Mouse (Mus musculus): Measurements from ENCODE around the gene Col19a1. TPM values are rescaled to one million over a fixed set of nuclear protein-coding genes. Genes with fewer than 3 reads are reported as not detected.

The Col19a1 gene
- total and polyA plus RNA-seq, 3 experiments: 0.08 TPM; not detected in 2

DNA sequence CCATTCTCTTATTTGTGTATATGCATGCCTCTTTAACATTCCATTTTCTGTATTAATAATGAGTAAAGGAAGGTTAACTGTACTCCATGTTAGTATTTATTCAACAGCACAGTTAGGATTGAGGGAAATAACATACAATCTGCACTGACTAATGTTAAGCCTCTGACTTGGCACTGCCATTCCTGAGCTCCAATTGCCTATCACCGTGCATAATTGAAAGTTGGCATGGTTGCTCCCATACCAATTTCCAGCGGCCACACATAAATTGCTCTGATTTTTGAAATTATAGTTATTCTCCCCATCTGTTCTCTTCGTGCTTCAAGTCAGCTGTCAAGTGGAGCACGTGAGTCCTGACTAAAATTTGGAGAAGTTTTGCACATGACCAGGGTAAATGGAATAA is 91.9 kb downstream of the Col19a1 start:
- Histone ChIP-seq H3K9ac (ENCODE audit: low read depth, low read length) (no peak overlapping the region), H3K79me2 (replicated peaks; ENCODE audit: control insufficient read depth, insufficient read depth, low read length) (no peaks in the 10 kb centered on the region), H3K27ac (no peak overlapping the region), H3K4me1 (ENCODE audit: control insufficient read depth, insufficient read depth, low read length) (no peaks in the 10 kb centered on the region), H3K27me3 (ENCODE audit: control insufficient read depth, insufficient read depth, low read length) (no peaks in the 10 kb centered on the region), H3K36me3 (ENCODE audit: control insufficient read depth, insufficient read depth, low read length) (no peaks in the 10 kb centered on the region), H3K4me3 (no peak overlapping the region)
- TF ChIP-seq EP300 (IDR thresholded peaks at IDR 0.05; ENCODE audit: insufficient read depth, low read depth, low read length) (no peak), CTCF (IDR thresholded peaks at IDR 0.05) (no peak), POLR2A (IDR thresholded peaks at IDR 0.05; ENCODE audit: insufficient read depth, low read depth, low read length) (no peak)
- no peak for DNase-seq
- WGBS: 82% methylated on average over 4 of the region's 4 CpGs
- intact Hi-C loops (cut with DNase I): no loop called here

DNA sequence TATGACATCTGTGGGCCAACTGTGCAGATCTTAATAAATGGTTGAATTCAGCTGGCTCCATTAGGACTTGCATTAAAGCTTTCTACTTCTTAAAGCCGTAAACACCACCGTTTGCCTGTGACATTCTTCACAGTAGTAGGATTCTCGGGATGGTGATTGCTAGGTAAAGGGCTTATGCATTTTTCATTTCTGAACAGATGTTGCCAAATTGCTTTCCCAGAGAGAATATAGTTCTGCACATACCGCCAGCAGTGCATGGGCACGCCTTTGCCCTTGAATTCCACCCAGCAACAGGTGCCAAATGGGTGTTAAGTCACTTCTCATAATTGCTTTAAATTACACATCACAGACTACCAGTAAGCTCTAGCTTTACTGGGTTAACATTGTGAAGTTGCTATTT is 103.1 kb downstream of the Col19a1 start:
- TF ChIP-seq POLR2A (IDR thresholded peaks at IDR 0.05; ENCODE audit: insufficient read depth, low read depth, low read length) (no peak), CTCF (IDR thresholded peaks at IDR 0.05) (no peak), EP300 (IDR thresholded peaks at IDR 0.05; ENCODE audit: insufficient read depth, low read depth, low read length) (no peak)
- intact Hi-C loops (cut with DNase I): no loop called here

DNA sequence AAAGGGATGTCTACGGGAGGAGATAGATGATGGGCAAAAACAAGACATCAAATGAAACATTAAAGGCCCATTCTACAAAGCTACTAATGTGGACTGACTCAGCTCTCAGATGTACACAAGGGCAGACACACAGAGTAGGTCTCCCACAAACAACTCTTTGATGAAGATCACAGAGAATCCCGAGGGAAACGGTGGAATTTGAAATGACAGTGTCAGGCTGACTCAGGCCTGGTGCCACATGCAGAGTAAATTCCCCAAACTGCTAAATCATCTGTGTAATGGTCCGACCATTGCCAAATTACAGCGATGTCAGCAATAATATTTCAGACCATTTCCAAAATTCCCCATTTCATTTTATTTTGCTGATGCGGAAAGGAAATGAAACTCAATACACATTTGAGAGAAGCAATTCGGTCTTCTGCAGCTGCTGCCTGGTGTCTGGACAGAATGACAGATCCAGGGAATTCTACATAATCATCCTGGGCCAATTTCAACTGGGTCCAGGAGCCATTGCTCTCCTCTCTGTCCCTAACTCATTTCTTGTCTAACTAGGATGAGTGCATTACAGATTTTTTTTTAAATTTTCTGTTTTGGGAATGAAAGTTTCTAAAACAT is 116.1 kb downstream of the Col19a1 start:
- no peak overlapping the region for H3K4me3 ChIP-seq
- no peaks in the 10 kb centered on the region for H3K27me3 ChIP-seq (ENCODE audit: control insufficient read depth, insufficient read depth, low read length)
- H3K79me2 ChIP-seq (replicated peaks; ENCODE audit: control insufficient read depth, insufficient read depth, low read length): no peaks in the 10 kb centered on the region
- intact Hi-C loops (cut with DNase I): no loop called here
- no peaks in the 10 kb centered on the region for H3K36me3 ChIP-seq (ENCODE audit: control insufficient read depth, insufficient read depth, low read length)
- H3K27ac ChIP-seq: no peak overlapping the region
- H3K4me1 ChIP-seq (ENCODE audit: control insufficient read depth, insufficient read depth, low read length): no peaks in the 10 kb centered on the region
- no peak for TF ChIP-seq EP300 (IDR thresholded peaks at IDR 0.05; ENCODE audit: insufficient read depth, low read depth, low read length)
- no peak for TF ChIP-seq CTCF (IDR thresholded peaks at IDR 0.05)
- TF ChIP-seq POLR2A (IDR thresholded peaks at IDR 0.05; ENCODE audit: insufficient read depth, low read depth, low read length): no peak
- no peak for DNase-seq
- 70% methylated on average over 7 of the region's 7 CpGs for WGBS
- H3K9ac ChIP-seq (ENCODE audit: low read depth, low read length): no peak overlapping the region

More for the DNA sequence above, 103.1 kb downstream of the Col19a1 start:
- DNase-seq: no peak
- H3K36me3 ChIP-seq (ENCODE audit: control insufficient read depth, insufficient read depth, low read length): no peaks in the 10 kb centered on the region
- no peaks in the 10 kb centered on the region for H3K4me1 ChIP-seq (ENCODE audit: control insufficient read depth, insufficient read depth, low read length)
- no peaks in the 10 kb centered on the region for H3K79me2 ChIP-seq (replicated peaks; ENCODE audit: control insufficient read depth, insufficient read depth, low read length)
- no peaks in the 10 kb centered on the region for H3K27me3 ChIP-seq (ENCODE audit: control insufficient read depth, insufficient read depth, low read length)
- 72% methylated on average over 5 of the region's 5 CpGs for WGBS
- no peak overlapping the region for H3K9ac ChIP-seq (ENCODE audit: low read depth, low read length)
- H3K27ac ChIP-seq: no peak overlapping the region
- no peak overlapping the region for H3K4me3 ChIP-seq

DNA sequence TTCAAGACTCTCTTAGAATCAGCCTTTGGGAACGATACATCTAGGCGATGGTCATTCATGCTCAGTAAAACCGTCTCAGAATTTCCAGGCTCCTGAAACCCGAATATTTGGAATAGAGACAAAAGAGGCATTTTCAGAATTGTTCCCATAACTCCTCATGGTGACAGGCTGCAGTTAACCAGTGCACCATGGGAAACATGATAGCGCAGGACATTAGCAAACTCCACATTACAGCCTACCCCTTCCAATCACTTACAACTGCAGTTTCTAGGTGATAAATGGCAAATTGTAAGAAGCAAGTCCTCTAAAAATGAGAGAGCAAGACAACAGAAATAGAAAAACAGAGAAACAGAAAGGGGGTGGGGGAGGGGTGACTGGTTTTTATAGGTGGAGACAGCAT is 116.6 kb downstream of the Col19a1 start:
- no peaks in the 10 kb centered on the region for H3K36me3 ChIP-seq (ENCODE audit: control insufficient read depth, insufficient read depth, low read length)
- H3K9ac ChIP-seq (ENCODE audit: low read depth, low read length): no peak overlapping the region
- no peak overlapping the region for H3K4me3 ChIP-seq
- H3K27ac ChIP-seq: no peak overlapping the region
- DNase-seq: no peak
- 76% methylated on average over 5 of the region's 5 CpGs for WGBS
- H3K27me3 ChIP-seq (ENCODE audit: control insufficient read depth, insufficient read depth, low read length): no peaks in the 10 kb centered on the region
- no peaks in the 10 kb centered on the region for H3K4me1 ChIP-seq (ENCODE audit: control insufficient read depth, insufficient read depth, low read length)
- intact Hi-C loops (cut with DNase I): no loop called here
- TF ChIP-seq POLR2A (IDR thresholded peaks at IDR 0.05; ENCODE audit: insufficient read depth, low read depth, low read length) (no peak), EP300 (IDR thresholded peaks at IDR 0.05; ENCODE audit: insufficient read depth, low read depth, low read length) (no peak), CTCF (IDR thresholded peaks at IDR 0.05) (no peak)
- no peaks in the 10 kb centered on the region for H3K79me2 ChIP-seq (replicated peaks; ENCODE audit: control insufficient read depth, insufficient read depth, low read length)

DNA sequence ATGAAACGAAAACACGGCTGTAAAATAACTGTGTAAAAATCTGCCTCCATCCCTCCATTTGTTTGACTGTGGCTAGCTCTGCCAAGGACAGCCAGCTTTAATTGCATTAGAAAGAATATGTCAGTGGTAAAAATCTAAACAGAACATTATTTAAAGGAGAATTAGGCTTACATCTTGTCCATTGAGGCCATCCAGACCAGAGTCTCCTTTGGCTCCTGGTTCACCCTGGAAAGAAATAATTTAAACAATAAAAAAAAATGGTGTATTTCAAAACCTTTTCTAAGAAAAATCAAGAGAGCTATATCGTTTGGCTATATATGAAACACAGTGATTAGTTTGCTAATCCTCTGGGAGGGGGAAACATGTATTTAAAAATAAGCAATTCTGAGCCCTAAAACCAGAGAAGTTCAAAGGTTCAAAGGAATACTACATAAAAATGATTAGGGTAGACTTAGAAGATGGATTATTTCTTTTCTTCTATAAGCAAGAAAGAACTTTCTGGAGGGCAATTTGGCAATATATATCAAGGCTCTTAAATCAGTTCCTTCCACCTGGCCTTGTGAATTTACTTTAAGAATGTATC is 125.9 kb downstream of the Col19a1 start:
- Histone ChIP-seq H3K4me3 (no peak overlapping the region), H3K9ac (ENCODE audit: low read depth, low read length) (no peak overlapping the region), H3K79me2 (replicated peaks; ENCODE audit: control insufficient read depth, insufficient read depth, low read length) (no peaks in the 10 kb centered on the region), H3K27me3 (ENCODE audit: control insufficient read depth, insufficient read depth, low read length) (no peaks in the 10 kb centered on the region), H3K36me3 (ENCODE audit: control insufficient read depth, insufficient read depth, low read length) (no peaks in the 10 kb centered on the region), H3K27ac (no peak overlapping the region), H3K4me1 (ENCODE audit: control insufficient read depth, insufficient read depth, low read length) (no peaks in the 10 kb centered on the region)
- WGBS: 65% methylated on average over 3 of the region's 3 CpGs
- intact Hi-C loops (cut with DNase I): no loop called here
- no peak for DNase-seq
- TF ChIP-seq CTCF (IDR thresholded peaks at IDR 0.05): no peak

DNA sequence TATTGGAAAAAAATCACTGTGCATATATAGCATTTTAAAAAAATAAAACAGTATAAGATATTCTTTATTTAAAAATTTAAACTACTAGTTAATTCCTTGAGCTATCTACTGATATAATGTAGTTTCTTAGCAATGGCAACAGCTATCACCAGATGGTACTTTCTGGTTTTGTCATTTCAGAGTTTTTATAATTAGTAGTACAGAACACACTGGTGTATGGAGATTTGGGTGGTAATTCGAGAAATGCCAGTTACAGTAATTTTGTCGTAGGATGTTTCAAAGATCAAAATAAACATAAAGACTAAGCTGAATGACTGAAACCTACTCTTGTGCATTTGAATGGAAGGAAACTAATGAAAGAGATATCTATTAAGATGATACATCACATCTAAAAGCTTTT is 129.3 kb downstream of the Col19a1 start:
- no peaks in the 10 kb centered on the region for H3K27me3 ChIP-seq (ENCODE audit: control insufficient read depth, insufficient read depth, low read length)
- 72% methylated on average over 2 of the region's 2 CpGs for WGBS
- H3K79me2 ChIP-seq (replicated peaks; ENCODE audit: control insufficient read depth, insufficient read depth, low read length): no peaks in the 10 kb centered on the region
- no peaks in the 10 kb centered on the region for H3K4me1 ChIP-seq (ENCODE audit: control insufficient read depth, insufficient read depth, low read length)
- no peak for DNase-seq
- H3K4me3 ChIP-seq: no peak overlapping the region
- TF ChIP-seq CTCF (IDR thresholded peaks at IDR 0.05): no peak
- TF ChIP-seq EP300 (IDR thresholded peaks at IDR 0.05; ENCODE audit: insufficient read depth, low read depth, low read length): no peak
- TF ChIP-seq POLR2A (IDR thresholded peaks at IDR 0.05; ENCODE audit: insufficient read depth, low read depth, low read length): no peak
- no peak overlapping the region for H3K9ac ChIP-seq (ENCODE audit: low read depth, low read length)
- no peaks in the 10 kb centered on the region for H3K36me3 ChIP-seq (ENCODE audit: control insufficient read depth, insufficient read depth, low read length)
- no peak overlapping the region for H3K27ac ChIP-seq
- intact Hi-C loops (cut with DNase I): no loop called here

Measured in heart, adult 2 months (tissue).